Mouse (Mus musculus) hematopoietic multipotent progenitor cell, adult 10-12 weeks (in vitro differentiated cells): ENCODE data around the gene Eif3c. TPM values are rescaled to one million over a fixed set of nuclear protein-coding genes. Genes with fewer than 3 reads are reported as not detected.

Experiments
- polyA plus RNA-seq: library from polyadenylated mRNA; stranded (reverse); fragments of >175 nt; gene quantifications from 2 replicates; pipeline ENCODE4 v1.2.3, GENCODE M21; 2012; ENCODE audit warnings: low replicate concordance

Gene Eif3c
- 43.4 and 50.0 TPM in 2 replicates for polyA plus RNA-seq

DNA sequence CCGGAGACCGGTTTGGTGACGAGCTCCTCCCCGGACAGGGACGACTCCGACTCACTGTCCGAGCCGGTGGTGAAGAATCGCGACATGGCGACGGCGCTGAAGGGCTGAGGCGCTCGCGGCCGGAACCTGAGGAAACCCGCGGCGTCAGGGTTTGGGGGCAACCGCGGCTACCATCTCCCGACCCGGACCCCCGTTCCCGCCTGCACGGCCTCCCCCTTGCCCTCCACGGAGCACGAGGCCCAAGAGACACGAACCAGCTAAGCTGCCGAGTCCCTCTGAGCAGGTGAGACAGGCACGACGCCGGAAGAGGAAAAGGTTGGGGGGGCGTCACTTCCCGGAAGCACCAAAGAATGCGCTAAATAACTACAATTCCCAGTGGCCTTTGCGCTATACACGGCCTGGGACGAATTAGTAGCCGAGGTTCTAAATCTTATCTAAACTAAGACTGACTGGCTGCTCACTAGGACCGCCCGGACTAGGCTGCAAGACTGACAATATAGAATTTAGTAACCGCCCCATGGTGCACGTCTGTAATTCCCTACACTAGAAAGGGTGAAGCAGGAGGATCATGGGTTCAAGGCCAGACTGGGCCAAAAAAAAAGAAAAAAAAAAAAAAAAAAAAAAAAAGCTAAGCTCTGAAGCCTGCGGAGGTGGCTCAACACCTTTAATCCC is at the start of gene Eif3c:
Eif3c (minus strand) TSS at position 318 of the 672 bp plus-strand sequence.

DNA sequence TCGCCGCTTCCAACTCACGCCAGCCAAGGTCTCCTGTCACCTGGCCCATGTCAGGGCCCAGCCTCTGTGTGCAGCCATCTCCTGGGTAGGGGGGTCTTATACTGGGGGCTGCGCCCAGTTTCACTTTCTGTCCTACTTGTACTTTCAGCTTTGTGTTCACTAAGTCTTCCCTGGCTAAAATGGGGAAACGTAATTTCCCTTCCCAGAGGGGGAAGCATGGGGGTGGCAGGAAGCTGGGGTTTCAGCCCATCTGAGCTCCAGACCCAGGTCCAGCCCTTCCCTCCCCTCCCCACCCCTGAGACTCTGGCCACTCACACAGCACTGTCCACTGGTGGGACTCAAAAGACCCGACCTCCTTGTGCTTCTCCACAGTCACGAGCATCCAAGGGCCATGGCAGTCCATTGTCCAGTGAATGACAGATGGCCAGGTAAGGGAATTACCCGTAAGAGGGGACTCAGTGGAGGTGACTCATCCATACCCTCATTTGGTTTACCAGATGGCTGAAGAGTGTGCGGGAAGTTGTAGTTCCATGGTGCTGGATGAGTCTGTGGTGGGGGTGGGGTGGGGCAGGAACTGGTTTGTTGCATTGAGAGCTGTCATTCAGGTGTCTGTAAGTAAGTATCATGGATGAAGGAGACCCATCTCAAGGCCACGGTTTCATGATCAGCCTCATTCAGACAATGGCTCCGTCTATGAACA is 28.8 kb upstream of the Eif3c start, which contains the start of gene Il27:
Il27 (minus strand) TSS at position 80 of the 700 bp plus-strand sequence.

GRCm38 (mm10) chr7:126585717-126586116 is 19.5 kb upstream of the Eif3c start, which contains the start of gene Cln3:
TSS of gene Cln3 (minus strand) at chr7:126585817.

GRCm38 (mm10) chr7:126584506-126584977 is 18.3 kb upstream of the Eif3c start, which contains the start of gene Apobr:
TSS of gene Apobr (plus strand) at chr7:126584942.

GRCm38 (mm10) chr7:126503273-126503878 is 62.8 kb downstream of the Eif3c start, which contains the start of gene Atxn2l:
TSS of gene Atxn2l (minus strand) at chr7:126503437.

Other genes with a start within 250 kb of the Eif3c start
- 188 and 207 TPM in 2 replicates for gene Lat, start 196.8 kb downstream of the Eif3c start, polyA plus RNA-seq
- gene Spns1, start 189.0 kb downstream of the Eif3c start, polyA plus RNA-seq, result 66.4 and 139 TPM in 2 replicates
- gene Nfatc2ip, start 169.7 kb downstream of the Eif3c start, polyA plus RNA-seq, result 5.1 and 6.6 TPM in 2 replicates
- gene Cd19, start 151.5 kb downstream of the Eif3c start, polyA plus RNA-seq, result 103 and 270 TPM in 2 replicates
- 198 and 348 TPM in 2 replicates for gene Rabep2, start 137.7 kb downstream of the Eif3c start, polyA plus RNA-seq
- 0.20 and 0.94 TPM in 2 replicates for gene Atp2a1, start 103.3 kb downstream of the Eif3c start, polyA plus RNA-seq
- gene Sh2b1, start 91.0 kb downstream of the Eif3c start, polyA plus RNA-seq, result 95.0 and 124 TPM in 2 replicates
- 18.1 and 40.0 TPM in 2 replicates for gene Tufm, start 79.0 kb downstream of the Eif3c start, polyA plus RNA-seq
- gene Atxn2l, start 63.0 kb downstream of the Eif3c start, polyA plus RNA-seq, result 600 and 1,323 TPM in 2 replicates
- gene Apobr, start 18.5 kb upstream of the Eif3c start, polyA plus RNA-seq, result 69.9 and 145 TPM in 2 replicates
- 26.8 and 44.7 TPM in 2 replicates for gene Cln3, start 19.4 kb upstream of the Eif3c start, polyA plus RNA-seq
- gene Il27, start 28.5 kb upstream of the Eif3c start, polyA plus RNA-seq, result 1.3 TPM in 2 replicates
- gene Nupr1, start 64.5 kb upstream of the Eif3c start, polyA plus RNA-seq, result 4.9 and 6.8 TPM in 2 replicates
- 27.1 and 73.0 TPM in 2 replicates for gene Sgf29, start 82.9 kb upstream of the Eif3c start, polyA plus RNA-seq
- 0.25 and 2.0 TPM in 2 replicates for gene Sult1a1, start 110.0 kb upstream of the Eif3c start, polyA plus RNA-seq
- 85.0 and 156 TPM in 2 replicates for gene Bola2, start 129.0 kb upstream of the Eif3c start, polyA plus RNA-seq
- 3.1 and 7.3 TPM in 2 replicates for gene Slx1b, start 129.4 kb upstream of the Eif3c start, polyA plus RNA-seq
- 2,019 and 2,208 TPM in 2 replicates for gene Coro1a, start 141.4 kb upstream of the Eif3c start, polyA plus RNA-seq
- 116 and 131 TPM in 2 replicates for gene Mapk3, start 193.2 kb upstream of the Eif3c start, polyA plus RNA-seq
- 2.9 and 4.6 TPM in 2 replicates for gene Gdpd3, start 199.9 kb upstream of the Eif3c start, polyA plus RNA-seq
- 614 and 1,558 TPM in 2 replicates for gene Ypel3, start 210.5 kb upstream of the Eif3c start, polyA plus RNA-seq
- 20.6 and 32.8 TPM in 2 replicates for gene Tbx6, start 215.1 kb upstream of the Eif3c start, polyA plus RNA-seq
- 144 and 186 TPM in 2 replicates for gene Ppp4c, start 226.1 kb upstream of the Eif3c start, polyA plus RNA-seq
- gene Fam57b, start 231.3 kb upstream of the Eif3c start, polyA plus RNA-seq, result 0.18 TPM in 1 of 2 replicates, not detected in the other